Mouse (Mus musculus) heart, embryonic 15.5 days (tissue): ENCODE data around the gene Amdhd1. TPM values are rescaled to one million over a fixed set of nuclear protein-coding genes. Genes with fewer than 3 reads are reported as not detected.

Experiments
- ATAC-seq: fragments of 200-750 bp; cut with Nextera tagmentation; replicated peaks from 2 replicates; pipeline ENCODE4 v1.8.0; 2017; ENCODE audit warnings: low read depth, moderate TSS enrichment; ENCODE audit not compliant: insufficient number of reproducible peaks, insufficient read depth, low FRiP score
- H3K27ac ChIP-seq: fragments of 300-500 bp; sonication (generic); 2 replicates; pipeline ENCODE4 v1.5.1; 2015; ENCODE audit warnings: mild to moderate bottlenecking, inconsistent platforms
- H3K27me3 ChIP-seq: fragments of 300-500 bp; sonication (generic); 2 replicates; pipeline ENCODE4 v1.6.1; 2015; ENCODE audit warnings: inconsistent platforms
- H3K36me3 ChIP-seq: fragments of 300-500 bp; sonication (generic); 2 replicates; pipeline ENCODE4 v1.6.1; 2015; ENCODE audit warnings: mild to moderate bottlenecking, inconsistent platforms
- H3K4me1 ChIP-seq: fragments of 300-500 bp; sonication (generic); replicated peaks from 2 replicates; pipeline ENCODE4 v1.6.1; 2015; ENCODE audit warnings: inconsistent platforms
- H3K4me2 ChIP-seq: fragments of 300-500 bp; sonication (generic); 2 replicates; pipeline ENCODE4 v1.6.1; 2015; ENCODE audit warnings: inconsistent platforms, mild to moderate bottlenecking, moderate library complexity
- H3K4me3 ChIP-seq: fragments of 300-500 bp; sonication (generic); 2 replicates; pipeline ENCODE4 v1.5.1; 2015; ENCODE audit warnings: mild to moderate bottlenecking, inconsistent platforms
- H3K9ac ChIP-seq: fragments of 300-500 bp; sonication (generic); 2 replicates; pipeline ENCODE4 v1.6.1; 2015; ENCODE audit warnings: mild to moderate bottlenecking, inconsistent platforms
- H3K9me3 ChIP-seq: fragments of 300-500 bp; sonication (generic); replicated peaks from 2 replicates; pipeline ENCODE4 v1.6.1; 2016; ENCODE audit warnings: inconsistent platforms
- WGBS: fragments of 180-500 bp; shearing (Covaris S2); methylation state at CpG from one replicate; pipeline ENCODE4 v1.1.7; 2015; ENCODE audit warnings: mixed read lengths; 5-methylcytosine and 5-hydroxymethylcytosine counted together
- polyA plus RNA-seq: library from polyadenylated mRNA; unstranded; fragments of >200 nt; fragmentation: Nextera tagmentation; extraction: Ambion mirVana; gene quantifications from 2 replicates; pipeline ENCODE4 v1.2.1, GENCODE M21; 2015

Amdhd1 gene
- polyA plus RNA-seq, 1 experiment from 2014 or later = 0.28 TPM

- Histone ChIP-seq H3K4me1 (peaks cover 14% of the 10 kb centered on the region), H3K9me3 (no peaks in the 10 kb centered on the region), H3K4me2 (no peak overlapping the region), H3K27ac (no peak overlapping the region), H3K4me3 (no peak overlapping the region), H3K9ac (no peak overlapping the region), H3K36me3 (no peaks in the 10 kb centered on the region), H3K27me3 (peaks cover 31% of the 10 kb centered on the region)
- 84% methylated on average over 2 of the region's 2 CpGs for WGBS
- ATAC-seq = no peak
Measured at GRCm38 (mm10) chr10:93538287-93538686, 1.5 kb downstream of the Amdhd1 start.

DNA sequence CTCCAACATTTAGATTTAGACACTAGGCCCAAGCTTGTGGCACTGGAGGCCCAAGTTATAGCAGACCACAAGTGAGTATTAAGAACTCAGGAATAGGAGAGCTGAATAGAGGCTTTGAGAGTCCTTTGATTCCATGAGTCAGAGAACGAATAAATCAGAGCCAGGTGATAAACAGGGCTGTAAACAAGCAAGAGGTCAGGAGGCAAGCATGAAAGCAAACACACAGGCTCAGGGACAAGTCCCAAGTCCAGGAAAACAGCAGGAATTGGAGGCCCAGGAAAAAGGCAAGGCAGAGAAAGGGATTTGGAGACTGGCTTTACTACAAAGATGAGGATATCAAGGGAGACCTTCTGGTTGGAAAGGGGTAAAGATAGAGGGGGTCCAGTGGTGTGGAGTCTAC is 14.5 kb downstream of the Amdhd1 start:
- no peak overlapping the region for H3K9ac ChIP-seq
- 76% methylated on average over 1 of the region's 1 CpGs for WGBS
- H3K36me3 ChIP-seq = no peaks in the 10 kb centered on the region
- no peak overlapping the region for H3K4me2 ChIP-seq
- no peak for ATAC-seq
- H3K4me3 ChIP-seq = no peak overlapping the region
- H3K27ac ChIP-seq = no peak overlapping the region
- H3K4me1 ChIP-seq = no peaks in the 10 kb centered on the region
- H3K9me3 ChIP-seq = no peaks in the 10 kb centered on the region
- H3K27me3 ChIP-seq = no peaks in the 10 kb centered on the region

DNA sequence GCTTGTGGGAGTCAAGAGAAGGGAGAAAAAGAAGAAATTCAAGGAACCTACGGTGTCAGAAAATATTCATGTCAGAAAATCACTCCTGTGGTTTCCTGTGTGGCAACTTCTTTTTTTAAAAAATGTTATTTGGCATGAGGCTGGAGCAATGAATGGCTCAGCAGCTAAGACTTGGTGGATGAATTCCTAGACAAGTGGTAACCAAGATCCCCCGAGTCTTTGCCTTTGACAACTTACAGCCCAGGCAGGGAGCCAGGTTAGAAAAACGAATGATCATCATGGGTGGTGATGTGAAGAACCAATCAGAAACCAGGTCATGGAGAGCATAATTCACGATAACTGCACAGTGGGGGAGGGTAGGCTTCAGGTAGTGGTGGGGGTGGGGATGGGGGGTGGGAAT is 18.8 kb downstream of the Amdhd1 start:
- H3K4me2 ChIP-seq = no peak overlapping the region
- H3K27ac ChIP-seq = no peak overlapping the region
- 59% methylated on average over 4 of the region's 4 CpGs for WGBS

GRCm38 (mm10) chr10:93519756-93520155 is 20.1 kb downstream of the Amdhd1 start:
- Histone ChIP-seq H3K9me3 (no peaks in the 10 kb centered on the region), H3K4me2 (no peak overlapping the region), H3K36me3 (no peaks in the 10 kb centered on the region), H3K27me3 (no peaks in the 10 kb centered on the region), H3K27ac (no peak overlapping the region), H3K4me1 (no peaks in the 10 kb centered on the region), H3K9ac (no peak overlapping the region), H3K4me3 (no peak overlapping the region)
- WGBS = 63% methylated on average over 5 of the region's 5 CpGs
- ATAC-seq = no peak

More for the DNA sequence above, 18.8 kb downstream of the Amdhd1 start:
- Histone ChIP-seq H3K36me3 (no peaks in the 10 kb centered on the region), H3K27me3 (no peaks in the 10 kb centered on the region), H3K9me3 (no peaks in the 10 kb centered on the region), H3K9ac (no peak overlapping the region), H3K4me1 (no peaks in the 10 kb centered on the region), H3K4me3 (no peak overlapping the region)
- no peak for ATAC-seq

- Histone ChIP-seq H3K9ac (no peak overlapping the region), H3K4me3 (no peak overlapping the region), H3K9me3 (no peaks in the 10 kb centered on the region), H3K27me3 (no peaks in the 10 kb centered on the region), H3K27ac (no peak overlapping the region), H3K4me2 (no peak overlapping the region), H3K36me3 (no peaks in the 10 kb centered on the region), H3K4me1 (no peaks in the 10 kb centered on the region)
- WGBS = 87% methylated on average over 8 of the region's 8 CpGs
- no peak for ATAC-seq
Measured at GRCm38 (mm10) chr10:93519159-93519558, 20.7 kb downstream of the Amdhd1 start.

- no peak overlapping the region for H3K27ac ChIP-seq
- H3K4me3 ChIP-seq = no peak overlapping the region
- H3K4me2 ChIP-seq = no peak overlapping the region
- H3K4me1 ChIP-seq = no peaks in the 10 kb centered on the region
- H3K9ac ChIP-seq = no peak overlapping the region
- ATAC-seq = no peak
- no peaks in the 10 kb centered on the region for H3K36me3 ChIP-seq
- no peaks in the 10 kb centered on the region for H3K9me3 ChIP-seq
- 85% methylated on average over 2 of the region's 2 CpGs for WGBS
- no peaks in the 10 kb centered on the region for H3K27me3 ChIP-seq
Measured at GRCm38 (mm10) chr10:93518620-93519019, 21.2 kb downstream of the Amdhd1 start.

GRCm38 (mm10) chr10:93518186-93518585 is 21.6 kb downstream of the Amdhd1 start:
- Histone ChIP-seq H3K36me3 (no peaks in the 10 kb centered on the region), H3K27ac (no peak overlapping the region), H3K4me3 (no peak overlapping the region), H3K27me3 (no peaks in the 10 kb centered on the region), H3K9ac (no peak overlapping the region), H3K4me1 (no peaks in the 10 kb centered on the region), H3K4me2 (no peak overlapping the region), H3K9me3 (no peaks in the 10 kb centered on the region)
- 73% methylated on average over 4 of the region's 4 CpGs for WGBS
- no peak for ATAC-seq

GRCm38 (mm10) chr10:93517754-93518153 is 22.1 kb downstream of the Amdhd1 start:
- no peak overlapping the region for H3K4me2 ChIP-seq
- no peaks in the 10 kb centered on the region for H3K36me3 ChIP-seq
- no peak overlapping the region for H3K4me3 ChIP-seq
- H3K4me1 ChIP-seq = no peaks in the 10 kb centered on the region
- 57% methylated on average over 4 of the region's 4 CpGs for WGBS
- H3K9me3 ChIP-seq = no peaks in the 10 kb centered on the region
- ATAC-seq = no peak
- no peak overlapping the region for H3K27ac ChIP-seq
- H3K9ac ChIP-seq = no peak overlapping the region
- no peaks in the 10 kb centered on the region for H3K27me3 ChIP-seq

- WGBS = 79% methylated on average over 12 of the region's 12 CpGs
- Histone ChIP-seq H3K36me3 (no peaks in the 10 kb centered on the region), H3K27me3 (no peaks in the 10 kb centered on the region), H3K4me1 (no peaks in the 10 kb centered on the region), H3K9me3 (no peaks in the 10 kb centered on the region), H3K9ac (no peak overlapping the region), H3K4me3 (no peak overlapping the region), H3K4me2 (no peak overlapping the region), H3K27ac (no peak overlapping the region)
- no peak for ATAC-seq
Measured at GRCm38 (mm10) chr10:93515927-93516326, 23.9 kb downstream of the Amdhd1 start.

GRCm38 (mm10) chr10:93515419-93515818 is 24.4 kb downstream of the Amdhd1 start:
- no peak for ATAC-seq
- Histone ChIP-seq H3K27ac (no peak overlapping the region), H3K27me3 (no peaks in the 10 kb centered on the region), H3K4me2 (no peak overlapping the region), H3K36me3 (no peaks in the 10 kb centered on the region), H3K4me3 (no peak overlapping the region), H3K9ac (no peak overlapping the region), H3K9me3 (no peaks in the 10 kb centered on the region), H3K4me1 (no peaks in the 10 kb centered on the region)
- 48% methylated on average over 1 of the region's 1 CpGs for WGBS

- Histone ChIP-seq H3K9ac (no peak overlapping the region), H3K4me3 (no peak overlapping the region), H3K27ac (no peak overlapping the region), H3K4me1 (no peaks in the 10 kb centered on the region), H3K9me3 (no peaks in the 10 kb centered on the region), H3K27me3 (no peaks in the 10 kb centered on the region), H3K36me3 (no peaks in the 10 kb centered on the region), H3K4me2 (no peak overlapping the region)
- WGBS = 81% methylated on average over 15 of the region's 15 CpGs
- no peak for ATAC-seq
Measured at GRCm38 (mm10) chr10:93509532-93510153, 30.2 kb downstream of the Amdhd1 start.

DNA sequence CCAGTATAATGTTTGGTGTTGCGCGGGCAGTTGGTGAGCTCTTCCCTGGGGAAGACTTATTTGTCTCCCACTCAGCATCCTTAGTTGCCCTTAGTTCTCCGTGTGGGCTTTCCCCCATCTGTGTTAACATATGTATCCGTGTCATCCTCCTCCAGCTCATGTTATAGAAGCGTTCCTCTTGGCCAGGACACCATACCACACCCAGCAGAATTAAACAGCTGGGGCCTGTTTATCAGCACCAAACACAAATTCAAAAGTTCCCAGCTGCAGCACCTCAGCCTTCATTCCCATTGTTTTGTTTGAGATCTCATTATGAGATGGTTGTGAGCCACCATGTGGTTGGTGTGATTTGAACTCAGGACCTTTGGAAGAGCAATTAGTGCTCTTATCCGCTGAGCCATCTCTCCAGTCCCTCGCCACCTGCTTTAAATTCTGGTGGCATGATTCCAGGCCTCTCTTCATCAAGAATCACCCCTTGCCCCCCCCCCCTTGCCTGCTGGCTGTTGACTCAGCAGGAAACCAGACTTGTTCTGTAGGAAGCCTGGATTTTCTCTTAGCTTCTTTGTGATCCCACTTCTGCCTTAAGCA is 31.4 kb downstream of the Amdhd1 start:
- H3K4me3 ChIP-seq = no peak overlapping the region
- H3K4me1 ChIP-seq = no peaks in the 10 kb centered on the region
- 74% methylated on average over 7 of the region's 7 CpGs for WGBS
- no peaks in the 10 kb centered on the region for H3K9me3 ChIP-seq
- H3K27ac ChIP-seq = no peak overlapping the region
- no peak for ATAC-seq
- H3K36me3 ChIP-seq = no peaks in the 10 kb centered on the region
- no peaks in the 10 kb centered on the region for H3K27me3 ChIP-seq
- no peak overlapping the region for H3K4me2 ChIP-seq
- H3K9ac ChIP-seq = no peak overlapping the region
